Mouse (Mus musculus): Measurements from ENCODE around the gene Olfr1031.

DNA sequence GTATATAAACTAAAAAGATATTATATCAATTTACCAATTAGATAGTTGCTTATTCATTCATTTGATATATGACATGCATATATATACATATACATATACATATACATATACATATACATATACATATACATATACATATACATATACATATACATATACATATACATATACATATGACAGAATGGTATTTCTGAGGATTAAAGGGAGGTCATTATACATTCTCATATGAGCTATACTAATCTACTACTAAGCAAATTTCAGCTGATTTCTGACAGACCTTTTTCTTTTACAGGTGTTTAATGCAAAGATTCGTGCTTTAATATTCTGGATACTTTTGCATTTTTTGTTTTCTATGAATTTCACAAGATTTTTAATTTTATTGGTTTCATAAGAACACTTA lies 40.0 kb upstream of the Olfr1031 start, which contains the start of gene Olfr1028:
- TF ChIP-seq POLR2A (IDR thresholded peaks at IDR 0.05; ENCODE audit: control insufficient read depth, low read depth, low read length) (no peak), CTCF (IDR thresholded peaks at IDR 0.05; ENCODE audit: control insufficient read depth, insufficient read depth, insufficient replicate concordance, low read depth, low read length) (no peak)

All from testis, adult 2 months (tissue).